Mouse (Mus musculus): ENCODE results near the gene Tmem248. TPM values are rescaled to one million over a fixed set of nuclear protein-coding genes. Genes with fewer than 3 reads are reported as not detected.

Tmem248 gene
- polyA plus RNA-seq, 1 experiment from 2014 or later: 35.8 TPM

- WGBS: 60% methylated on average over 4 of the region's 4 CpGs
- Histone ChIP-seq H3K9me3 (no peaks in the 10 kb centered on the region), H3K4me1 (no peaks in the 10 kb centered on the region), H3K27me3 (ENCODE audit: poor library complexity, severe bottlenecking) (no peaks in the 10 kb centered on the region), H3K36me3 (replicated peaks) (peaks cover 93% of the 10 kb centered on the region), H3K27ac (no peak overlapping the region), H3K4me3 (no peak overlapping the region)
- DNase-seq (ENCODE audit: extremely low spot score, low spot score): no peak
Observed at GRCm38 (mm10) chr5:130275509-130275908, 58.6 kb downstream of the Tmem248 start.

GRCm38 (mm10) chr5:130278011-130278472 lies 61.2 kb downstream of the Tmem248 start:
- H3K27me3 ChIP-seq (ENCODE audit: poor library complexity, severe bottlenecking): no peaks in the 10 kb centered on the region
- H3K36me3 ChIP-seq (replicated peaks): peaks cover 94% of the 10 kb centered on the region
- no peaks in the 10 kb centered on the region for H3K4me1 ChIP-seq
- H3K27ac ChIP-seq: no peak overlapping the region
- no peaks in the 10 kb centered on the region for H3K9me3 ChIP-seq
- DNase-seq (ENCODE audit: extremely low spot score, low spot score): no peak
- WGBS: 92% methylated on average over 7 of the region's 7 CpGs
- H3K4me3 ChIP-seq: no peak overlapping the region

- peaks cover 99% of the 10 kb centered on the region for H3K36me3 ChIP-seq (replicated peaks)
- 96% methylated on average over 9 of the region's 9 CpGs for WGBS
- DNase-seq (ENCODE audit: extremely low spot score, low spot score): no peak
- H3K27me3 ChIP-seq (ENCODE audit: poor library complexity, severe bottlenecking): no peaks in the 10 kb centered on the region
- no peak overlapping the region for H3K4me3 ChIP-seq
- peaks cover 8% of the 10 kb centered on the region; the same call in 1 of the 2 replicates for H3K9me3 ChIP-seq
- no peak overlapping the region for H3K27ac ChIP-seq
- no peaks in the 10 kb centered on the region for H3K4me1 ChIP-seq
Observed at GRCm38 (mm10) chr5:130283079-130283732, 66.3 kb downstream of the Tmem248 start.

GRCm38 (mm10) chr5:130288106-130288505 lies 71.2 kb downstream of the Tmem248 start:
- H3K4me3 ChIP-seq: no peak overlapping the region
- H3K4me1 ChIP-seq: no peaks in the 10 kb centered on the region
- H3K36me3 ChIP-seq (replicated peaks): peaks cover 99% of the 10 kb centered on the region
- no peak for DNase-seq (ENCODE audit: extremely low spot score, low spot score)
- H3K27me3 ChIP-seq (ENCODE audit: poor library complexity, severe bottlenecking): no peaks in the 10 kb centered on the region
- H3K9me3 ChIP-seq: peaks cover 16% of the 10 kb centered on the region
- no peak overlapping the region for H3K27ac ChIP-seq
- 93% methylated on average over 7 of the region's 7 CpGs for WGBS

- no peak overlapping the region for H3K4me3 ChIP-seq
- DNase-seq (ENCODE audit: extremely low spot score, low spot score): no peak
- H3K4me1 ChIP-seq: no peaks in the 10 kb centered on the region
- H3K27me3 ChIP-seq (ENCODE audit: poor library complexity, severe bottlenecking): no peaks in the 10 kb centered on the region
- WGBS: 97% methylated on average over 6 of the region's 6 CpGs
- peaks cover 8% of the 10 kb centered on the region for H3K9me3 ChIP-seq
- no peak overlapping the region for H3K27ac ChIP-seq
- H3K36me3 ChIP-seq (replicated peaks): peaks cover 96% of the 10 kb centered on the region
Observed at GRCm38 (mm10) chr5:130290242-130290641, 73.4 kb downstream of the Tmem248 start.

GRCm38 (mm10) chr5:130290775-130291174 lies 73.9 kb downstream of the Tmem248 start:
- no peak for DNase-seq (ENCODE audit: extremely low spot score, low spot score)
- no peak overlapping the region for H3K4me3 ChIP-seq
- 97% methylated on average over 12 of the region's 12 CpGs for WGBS
- H3K9me3 ChIP-seq: peaks cover 8% of the 10 kb centered on the region
- no peaks in the 10 kb centered on the region for H3K27me3 ChIP-seq (ENCODE audit: poor library complexity, severe bottlenecking)
- H3K27ac ChIP-seq: no peak overlapping the region
- H3K36me3 ChIP-seq (replicated peaks): peaks cover 93% of the 10 kb centered on the region
- no peaks in the 10 kb centered on the region for H3K4me1 ChIP-seq

- DNase-seq (ENCODE audit: extremely low spot score, low spot score): no peak
- Histone ChIP-seq H3K4me1 (no peaks in the 10 kb centered on the region), H3K27me3 (ENCODE audit: poor library complexity, severe bottlenecking) (no peaks in the 10 kb centered on the region), H3K36me3 (replicated peaks) (peaks cover 93% of the 10 kb centered on the region), H3K27ac (no peak overlapping the region), H3K9me3 (peaks cover 8% of the 10 kb centered on the region), H3K4me3 (no peak overlapping the region)
- WGBS: 97% methylated on average over 4 of the region's 4 CpGs
Observed at GRCm38 (mm10) chr5:130292976-130293375, 76.1 kb downstream of the Tmem248 start.

Other genes with a start within 250 kb of the Tmem248 start
- gene Gusb, start 214.0 kb upstream of the Tmem248 start, polyA plus RNA-seq (2016; fragmentation: Nextera tagmentation; extraction: Ambion mirVana): 32.2 and 35.6 TPM in 2 replicates
- gene Asl, start 187.8 kb upstream of the Tmem248 start, polyA plus RNA-seq (2016; fragmentation: Nextera tagmentation; extraction: Ambion mirVana): 33.2 and 36.6 TPM in 2 replicates
- gene Crcp, start 187.8 kb upstream of the Tmem248 start, polyA plus RNA-seq (2016; fragmentation: Nextera tagmentation; extraction: Ambion mirVana): 61.3 and 64.0 TPM in 2 replicates
- gene Tpst1, start 143.8 kb upstream of the Tmem248 start, polyA plus RNA-seq (2016; fragmentation: Nextera tagmentation; extraction: Ambion mirVana): 54.9 and 57.0 TPM in 2 replicates
- 3.6 and 3.9 TPM in 2 replicates for gene Kctd7, start 72.2 kb upstream of the Tmem248 start, polyA plus RNA-seq (2016; fragmentation: Nextera tagmentation; extraction: Ambion mirVana)
- gene Rabgef1, start 45.3 kb upstream of the Tmem248 start, polyA plus RNA-seq (2016; fragmentation: Nextera tagmentation; extraction: Ambion mirVana): 23.3 and 25.4 TPM in 2 replicates
- gene Sbds, start 38.4 kb downstream of the Tmem248 start, polyA plus RNA-seq (2016; fragmentation: Nextera tagmentation; extraction: Ambion mirVana): 69.5 and 76.7 TPM in 2 replicates
- gene Tyw1, start 38.5 kb downstream of the Tmem248 start, polyA plus RNA-seq (2016; fragmentation: Nextera tagmentation; extraction: Ambion mirVana): 32.2 and 32.5 TPM in 2 replicates
- 0.07 and 0.30 TPM in 2 replicates for gene Caln1, start 152.4 kb downstream of the Tmem248 start, polyA plus RNA-seq (2016; fragmentation: Nextera tagmentation; extraction: Ambion mirVana)
- not detected in 2 replicates for gene A330070K13Rik, start 167.6 kb downstream of the Tmem248 start, polyA plus RNA-seq (2016; fragmentation: Nextera tagmentation; extraction: Ambion mirVana)

Data from forebrain, embryonic 10.5 days (tissue).